Mouse (Mus musculus) bone marrow macrophage, adult 2 months (primary cell): ENCODE measurements around the gene Klhdc8a.

Experiments used
- CTCF ChIP-seq: IDR thresholded peaks from 2 replicates; pipeline ENCODE4 v1.5.1; 2012; ENCODE audit warnings: low read depth, mild to moderate bottlenecking, low read length, moderate library complexity
- POLR2A ChIP-seq: IDR thresholded peaks from 2 replicates; pipeline ENCODE4 v1.6.1; 2012; ENCODE audit warnings: mild to moderate bottlenecking, low read depth, low read length, borderline replicate concordance

DNA sequence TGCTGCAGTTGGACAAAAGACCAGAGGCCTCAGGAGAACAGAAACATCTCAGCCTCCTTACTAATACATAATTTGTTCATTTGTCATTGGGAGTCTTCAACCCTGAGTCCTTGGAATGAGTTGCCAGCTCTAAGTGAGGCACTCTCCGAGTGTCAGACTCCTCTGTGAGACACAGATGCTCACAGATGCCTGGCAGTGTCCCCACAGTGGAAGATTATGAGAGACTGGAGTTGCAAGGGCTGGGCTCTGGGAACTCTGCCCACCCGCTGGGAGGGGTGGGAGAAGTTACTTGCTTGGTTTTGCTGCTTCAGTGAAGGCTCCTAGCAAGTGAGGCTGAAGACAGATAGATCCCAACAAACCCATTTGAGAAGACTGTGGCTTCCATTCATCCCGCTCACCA, 2.4 kb upstream of the Klhdc8a start:
- TF ChIP-seq CTCF (no peak), POLR2A (no peak)
